Mouse (Mus musculus) hindbrain, embryonic 10.5 days (tissue): ENCODE measurements around the gene Klhl29. TPM values are rescaled to one million over a fixed set of nuclear protein-coding genes. Genes with fewer than 3 reads are reported as not detected.

Source experiments
- DNase-seq: peaks from one replicate; pipeline ENCODE4 v3.0.0-alpha.2; 2017; ENCODE audit warnings: low spot score
- H3K27ac ChIP-seq: fragments of 300-500 bp; sonication (generic); 2 replicates; pipeline ENCODE4 v1.5.1; 2016; ENCODE audit warnings: mild to moderate bottlenecking, moderate library complexity
- H3K27me3 ChIP-seq: fragments of 300-500 bp; sonication (generic); 2 replicates; pipeline ENCODE4 v1.6.1; 2016; ENCODE audit warnings: mild to moderate bottlenecking; ENCODE audit not compliant: poor library complexity, insufficient read depth, severe bottlenecking
- H3K36me3 ChIP-seq: fragments of 300-500 bp; sonication (generic); 2 replicates; pipeline ENCODE4 v1.6.1; 2016; ENCODE audit warnings: mild to moderate bottlenecking, moderate library complexity
- H3K4me1 ChIP-seq: fragments of 300-500 bp; sonication (generic); replicated peaks from 2 replicates; pipeline ENCODE4 v1.6.1; 2016; ENCODE audit warnings: mild to moderate bottlenecking
- H3K4me3 ChIP-seq: fragments of 300-500 bp; sonication (generic); 2 replicates; pipeline ENCODE4 v1.5.1; 2016; ENCODE audit warnings: mild to moderate bottlenecking, moderate library complexity
- H3K9me3 ChIP-seq: fragments of 300-500 bp; sonication (generic); 2 replicates; pipeline ENCODE4 v1.6.1; 2016; ENCODE audit warnings: mild to moderate bottlenecking, moderate library complexity
- WGBS: fragments of 180-500 bp; shearing (Covaris S2); methylation state at CpG from one replicate; pipeline ENCODE4 v1.1.7; 2016; 5-methylcytosine and 5-hydroxymethylcytosine counted together
- polyA plus RNA-seq: library from polyadenylated mRNA; unstranded; fragments of >200 nt; fragmentation: Nextera tagmentation; extraction: Ambion mirVana; gene quantifications from 2 replicates; pipeline ENCODE4 v1.2.1, GENCODE M21; 2016

The Klhl29 gene
- polyA plus RNA-seq, 1 experiment from 2014 or later = 1.8 TPM

DNA sequence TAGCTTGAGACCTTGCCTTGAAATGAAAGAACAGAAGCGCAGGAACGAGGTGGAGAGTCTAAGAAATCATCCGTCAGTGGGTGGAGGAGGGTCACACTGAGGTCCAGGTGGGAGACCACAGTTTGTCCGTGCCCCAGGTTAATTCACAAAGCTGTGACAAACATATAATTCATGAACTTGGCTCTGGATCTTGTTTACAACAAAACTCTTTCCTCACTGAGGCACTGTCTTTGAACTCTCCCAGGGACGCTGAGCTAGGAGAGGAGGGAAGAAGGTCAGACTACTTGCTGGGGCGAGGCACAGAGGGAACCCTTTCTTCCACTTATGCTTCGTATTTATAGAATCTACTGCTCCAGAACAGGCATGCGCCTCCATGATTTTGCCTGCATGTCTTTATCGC, 161.2 kb downstream of the Klhl29 start:
- Histone ChIP-seq H3K9me3 (no peaks in the 10 kb centered on the region), H3K27me3 (no peaks in the 10 kb centered on the region), H3K4me3 (no peak overlapping the region), H3K27ac (peak overlapping the region; percentile 63; the same call in 1 of the 2 replicates), H3K36me3 (no peaks in the 10 kb centered on the region), H3K4me1 (peaks cover 74% of the 10 kb centered on the region)
- no peak for DNase-seq
- WGBS = 85% methylated on average over 9 of the region's 9 CpGs

GRCm38 (mm10) chr12:5213339-5214104, 162.0 kb downstream of the Klhl29 start:
- peaks cover 81% of the 10 kb centered on the region for H3K4me1 ChIP-seq
- WGBS = 27% methylated on average over 13 of the region's 13 CpGs
- no peak for DNase-seq
- H3K27me3 ChIP-seq = no peaks in the 10 kb centered on the region
- H3K9me3 ChIP-seq = no peaks in the 10 kb centered on the region
- H3K27ac ChIP-seq = peak overlapping the region; percentile 63
- no peak overlapping the region for H3K4me3 ChIP-seq
- H3K36me3 ChIP-seq = no peaks in the 10 kb centered on the region

DNA sequence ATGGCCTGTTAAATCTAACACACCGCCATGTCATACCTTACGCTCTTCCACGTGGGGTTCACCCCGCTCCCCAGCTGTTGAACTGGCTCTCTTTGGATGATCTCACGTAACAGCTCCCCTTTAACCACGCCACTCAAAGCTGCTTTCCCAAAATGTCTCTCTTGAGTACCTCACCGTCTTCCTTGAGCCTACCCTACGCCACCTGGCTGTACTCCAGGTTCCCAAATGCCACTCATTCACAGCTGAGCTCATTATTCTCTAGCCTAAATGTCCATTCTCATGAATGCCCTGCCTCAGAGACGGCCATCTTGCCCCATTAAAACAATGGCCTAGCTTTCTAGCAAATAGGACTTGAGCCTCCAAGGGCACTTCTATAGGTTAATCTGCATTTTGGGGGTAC, 163.6 kb downstream of the Klhl29 start:
- H3K27me3 ChIP-seq = no peaks in the 10 kb centered on the region
- H3K27ac ChIP-seq = no peak overlapping the region
- no peak overlapping the region for H3K4me3 ChIP-seq
- DNase-seq = no peak
- no peaks in the 10 kb centered on the region for H3K36me3 ChIP-seq
- whole genome bisulfite sequencing = 91% methylated on average over 9 of the region's 9 CpGs
- no peaks in the 10 kb centered on the region for H3K9me3 ChIP-seq
- H3K4me1 ChIP-seq = peaks cover 83% of the 10 kb centered on the region

- H3K27ac ChIP-seq = peak overlapping the region; percentile 50
- no peak overlapping the region for H3K4me3 ChIP-seq
- H3K9me3 ChIP-seq = no peaks in the 10 kb centered on the region
- H3K36me3 ChIP-seq = no peaks in the 10 kb centered on the region
- DNase-seq = peak; percentile 22
- no peaks in the 10 kb centered on the region for H3K27me3 ChIP-seq
- 48% methylated on average over 9 of the region's 9 CpGs for WGBS
- peaks cover 72% of the 10 kb centered on the region for H3K4me1 ChIP-seq
Measured at GRCm38 (mm10) chr12:5210786-5211185, 164.7 kb downstream of the Klhl29 start.

DNA sequence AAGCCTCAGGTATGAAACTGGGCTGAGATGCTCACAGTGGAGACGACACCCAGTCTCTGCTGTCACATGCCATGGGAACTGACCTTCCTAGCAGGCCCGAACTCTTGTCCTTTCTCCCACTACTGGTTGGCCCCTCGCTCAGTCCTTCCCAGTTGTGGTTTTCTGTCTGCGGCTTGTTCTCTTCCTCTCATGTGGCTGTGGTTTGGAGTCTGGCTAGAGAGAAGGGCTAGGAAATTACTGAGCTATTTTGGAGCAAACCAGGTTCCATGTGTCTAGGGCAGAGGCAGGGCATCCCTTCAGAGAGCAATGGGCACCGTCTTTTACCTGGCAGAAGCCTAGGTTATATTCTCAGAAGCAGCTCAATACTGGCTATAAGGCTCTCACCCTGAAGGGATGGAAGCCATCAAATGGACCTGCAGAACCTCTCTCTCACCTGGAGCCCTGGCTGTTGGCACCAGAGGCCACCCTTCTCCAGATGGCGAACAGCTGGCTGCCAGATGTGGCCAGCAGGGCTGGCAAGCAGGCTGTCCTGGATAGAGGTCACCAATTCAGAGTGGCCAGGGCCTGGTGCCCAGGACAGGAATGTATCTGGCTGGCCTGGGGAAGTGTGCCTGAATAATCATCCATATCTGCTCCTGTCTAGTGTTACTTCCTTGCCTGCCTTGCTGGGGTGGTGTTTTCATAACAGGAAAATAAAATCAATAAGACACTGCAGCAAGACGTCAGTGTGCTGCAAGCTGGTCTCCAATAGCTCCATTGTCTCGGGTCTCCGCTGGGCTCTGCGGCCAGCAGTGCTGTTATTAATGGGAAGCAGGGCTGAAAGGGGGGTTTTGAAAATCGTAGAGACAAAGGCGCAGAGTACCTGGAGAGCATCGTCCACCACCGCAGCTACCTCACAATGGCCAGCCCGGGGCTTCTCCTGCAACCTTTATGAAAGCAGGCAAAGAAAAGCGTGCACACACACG, 167.3 kb downstream of the Klhl29 start:
- no peak overlapping the region for H3K4me3 ChIP-seq
- no peaks in the 10 kb centered on the region for H3K36me3 ChIP-seq
- whole genome bisulfite sequencing = 60% methylated on average over 17 of the region's 17 CpGs
- DNase-seq = peak; percentile 39
- peak overlapping the region; percentile 81 for H3K27ac ChIP-seq
- no peaks in the 10 kb centered on the region for H3K27me3 ChIP-seq
- H3K9me3 ChIP-seq = no peaks in the 10 kb centered on the region
- peaks cover 56% of the 10 kb centered on the region for H3K4me1 ChIP-seq

- 92% methylated on average over 4 of the region's 4 CpGs for WGBS
- Histone ChIP-seq H3K4me3 (no peak overlapping the region), H3K36me3 (no peaks in the 10 kb centered on the region), H3K9me3 (no peaks in the 10 kb centered on the region), H3K4me1 (peaks cover 51% of the 10 kb centered on the region), H3K27ac (no peak overlapping the region), H3K27me3 (no peaks in the 10 kb centered on the region)
- no peak for DNase-seq
Measured at GRCm38 (mm10) chr12:5207172-5207571, 168.3 kb downstream of the Klhl29 start.

DNA sequence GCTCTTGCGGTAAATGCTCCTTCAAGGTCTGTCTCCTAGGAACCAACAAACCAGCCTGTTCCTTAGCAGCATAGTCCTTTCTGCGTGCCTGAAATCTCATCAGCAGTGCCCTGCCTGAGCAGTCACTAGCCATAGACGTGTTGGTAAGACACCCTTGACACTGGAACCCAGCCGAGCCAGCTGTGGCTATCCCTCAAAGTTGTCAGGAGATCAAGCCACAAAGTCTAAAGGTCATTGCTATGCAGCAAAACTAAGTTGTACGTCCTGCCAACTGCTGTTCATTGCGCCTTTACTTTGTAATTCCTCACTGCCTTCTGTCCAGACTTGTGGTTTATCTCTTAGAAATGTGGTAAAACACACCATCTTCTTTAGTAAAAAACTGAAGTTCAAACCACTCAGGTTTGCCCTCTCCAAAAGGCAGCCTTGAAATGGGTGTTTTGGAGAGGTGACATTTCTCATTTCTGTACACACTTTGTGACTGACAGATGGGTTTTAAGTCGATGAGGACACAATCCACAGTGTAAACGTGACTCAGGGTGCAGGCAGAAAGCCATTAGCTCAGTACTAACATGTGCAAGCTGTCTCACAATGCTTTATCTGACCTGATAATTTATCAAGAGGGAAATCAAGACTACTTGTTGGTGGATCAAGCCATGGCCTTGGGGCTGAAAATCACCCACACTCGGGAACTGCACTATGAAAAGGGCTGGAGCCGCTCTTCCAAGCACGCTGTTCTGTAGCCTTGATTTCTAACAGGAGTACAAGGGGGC, 171.2 kb downstream of the Klhl29 start:
- H3K36me3 ChIP-seq = no peaks in the 10 kb centered on the region
- no peak for DNase-seq
- no peaks in the 10 kb centered on the region for H3K9me3 ChIP-seq
- no peak overlapping the region for H3K4me3 ChIP-seq
- 80% methylated on average over 11 of the region's 11 CpGs for WGBS
- no peaks in the 10 kb centered on the region for H3K27me3 ChIP-seq
- no peak overlapping the region for H3K27ac ChIP-seq
- H3K4me1 ChIP-seq = peaks cover 26% of the 10 kb centered on the region

GRCm38 (mm10) chr12:5203385-5203784, 172.1 kb downstream of the Klhl29 start:
- Histone ChIP-seq H3K36me3 (no peaks in the 10 kb centered on the region), H3K27me3 (no peaks in the 10 kb centered on the region), H3K4me1 (peaks cover 17% of the 10 kb centered on the region), H3K9me3 (no peaks in the 10 kb centered on the region), H3K4me3 (no peak overlapping the region), H3K27ac (no peak overlapping the region)
- 82% methylated on average over 5 of the region's 5 CpGs for WGBS
- no peak for DNase-seq

- Histone ChIP-seq H3K27ac (no peak overlapping the region), H3K4me3 (no peak overlapping the region), H3K36me3 (no peaks in the 10 kb centered on the region), H3K27me3 (no peaks in the 10 kb centered on the region), H3K9me3 (no peaks in the 10 kb centered on the region), H3K4me1 (peaks cover 12% of the 10 kb centered on the region)
- no peak for DNase-seq
- 77% methylated on average over 4 of the region's 4 CpGs for WGBS
Measured at GRCm38 (mm10) chr12:5198254-5198653, 177.2 kb downstream of the Klhl29 start.

GRCm38 (mm10) chr12:5194176-5194575, 181.3 kb downstream of the Klhl29 start:
- no peak for DNase-seq
- Histone ChIP-seq H3K9me3 (no peaks in the 10 kb centered on the region), H3K27ac (no peak overlapping the region), H3K27me3 (peaks cover 4% of the 10 kb centered on the region; the same call in 1 of the 2 replicates), H3K4me3 (no peak overlapping the region), H3K4me1 (peaks cover 49% of the 10 kb centered on the region), H3K36me3 (no peaks in the 10 kb centered on the region)
- 63% methylated on average over 6 of the region's 6 CpGs for WGBS

DNA sequence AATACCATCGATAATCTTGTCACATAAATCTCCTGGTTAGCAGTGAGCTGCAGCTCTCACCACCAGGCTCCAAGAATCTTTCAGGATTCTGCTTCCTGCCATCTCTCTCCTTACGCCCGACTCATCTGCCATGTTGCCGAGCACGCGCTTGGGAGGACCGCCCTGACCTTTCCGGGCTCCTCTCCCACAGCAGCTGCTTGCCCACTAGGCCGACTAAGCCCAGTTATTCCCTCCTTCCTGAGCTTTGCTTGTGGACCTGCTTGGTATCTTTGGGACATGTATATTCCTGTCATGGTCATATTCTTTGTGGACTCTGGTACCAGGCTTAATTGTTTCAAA, 183.1 kb downstream of the Klhl29 start:
- 58% methylated on average over 9 of the region's 9 CpGs for WGBS
- peaks cover 66% of the 10 kb centered on the region for H3K4me1 ChIP-seq
- no peaks in the 10 kb centered on the region for H3K9me3 ChIP-seq
- no peak overlapping the region for H3K4me3 ChIP-seq
- no peaks in the 10 kb centered on the region for H3K36me3 ChIP-seq
- peak overlapping the region; percentile 82 for H3K27ac ChIP-seq
- H3K27me3 ChIP-seq = peaks cover 6% of the 10 kb centered on the region; the same call in 1 of the 2 replicates
- no peak for DNase-seq

DNA sequence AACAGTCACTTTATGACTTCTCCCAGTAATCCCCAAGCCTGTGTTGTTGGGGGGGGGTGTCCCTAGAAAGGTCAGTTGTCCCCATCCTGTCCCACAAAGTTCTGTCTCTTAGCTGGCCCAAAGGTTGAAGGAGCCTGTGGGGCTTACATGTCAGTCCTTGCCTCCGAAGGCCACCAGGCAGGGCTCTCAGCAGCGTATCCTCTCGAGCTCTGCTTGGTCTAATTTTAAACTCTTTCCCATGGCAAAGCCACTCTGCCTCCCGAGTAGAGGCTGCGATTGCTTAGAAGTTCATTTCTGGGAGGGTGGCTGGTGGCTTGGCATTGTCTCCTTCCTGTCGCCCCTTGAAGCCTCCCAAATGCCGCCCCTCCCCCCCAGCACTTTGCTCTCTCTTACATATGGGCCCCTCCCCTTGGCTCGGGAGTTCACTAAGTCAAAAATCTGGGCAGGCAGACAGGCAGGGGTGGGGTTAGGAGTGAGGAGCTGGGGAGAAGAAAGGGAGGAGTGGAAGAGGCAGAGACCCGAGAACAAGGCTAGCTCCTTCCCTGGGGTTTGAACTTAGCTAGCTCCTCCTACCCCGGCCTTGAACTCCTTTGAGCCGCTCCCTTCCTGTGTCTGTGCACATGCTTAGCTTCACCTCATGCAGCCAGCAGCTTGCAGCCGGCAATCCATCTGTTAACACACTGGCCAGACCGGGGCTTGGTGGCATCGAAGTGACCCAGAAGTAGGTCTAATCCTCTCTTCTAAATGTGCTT, 183.7 kb downstream of the Klhl29 start:
- H3K36me3 ChIP-seq = no peaks in the 10 kb centered on the region
- H3K9me3 ChIP-seq = no peaks in the 10 kb centered on the region
- H3K27me3 ChIP-seq = peaks cover 6% of the 10 kb centered on the region; the same call in 1 of the 2 replicates
- peaks cover 70% of the 10 kb centered on the region for H3K4me1 ChIP-seq
- 15% methylated on average over 14 of the region's 14 CpGs for WGBS
- peak overlapping the region; percentile 20; the same call in 1 of the 2 replicates for H3K4me3 ChIP-seq
- peak; percentile 72 for DNase-seq
- H3K27ac ChIP-seq = peak overlapping the region; percentile 82
